Mouse (Mus musculus) G1E (cell line): Measurements from ENCODE around the gene Myh7b.

Experiments used
- CTCF ChIP-seq: IDR thresholded peaks from 2 replicates; pipeline ENCODE4 v1.5.1; 2012; ENCODE audit warnings: low read depth, low read length, inconsistent platforms, mixed read lengths
- GATA1 ChIP-seq: IDR thresholded peaks from 2 replicates; pipeline ENCODE4 v1.6.1; 2012; ENCODE audit warnings: borderline replicate concordance, low read length, inconsistent platforms, mixed read lengths
- GATA2 ChIP-seq: IDR thresholded peaks from 2 replicates; pipeline ENCODE4 v1.6.1; 2012; ENCODE audit warnings: low read depth, low read length, inconsistent platforms, borderline replicate concordance
- POLR2AphosphoS5 ChIP-seq: IDR thresholded peaks from 2 replicates; pipeline ENCODE4 v1.6.1; 2012; ENCODE audit warnings: low read depth, low read length, inconsistent platforms; ENCODE audit not compliant: insufficient replicate concordance
- TAL1 ChIP-seq: conservative IDR thresholded peaks from 2 replicates; pipeline ENCODE4 v1.6.1; 2012; ENCODE audit warnings: low read depth, low read length, inconsistent platforms, mixed read lengths

- no peak for TF ChIP-seq CTCF
- no peak for TF ChIP-seq TAL1
- TF ChIP-seq GATA1 = no peak
- no peak for TF ChIP-seq GATA2
- TF ChIP-seq POLR2AphosphoS5 = no peak
Observed at GRCm38 (mm10) chr2:155635961-155636360, 24.9 kb downstream of the Myh7b start.
